Mouse (Mus musculus) effector memory CD4-positive, alpha-beta T cell, adult 7 months (primary cell): ENCODE data around the gene Gm773. TPM values are rescaled to one million over a fixed set of nuclear protein-coding genes. Genes with fewer than 3 reads are reported as not detected.

ENCODE experiments used
- polyA plus RNA-seq: library from polyadenylated mRNA; unstranded; fragments of 100-300 nt; shearing (Covaris generic); gene quantifications from one replicate; pipeline ENCODE4 v1.2.1, GENCODE M21; 2017

Gene Gm773
- not detected for polyA plus RNA-seq

DNA sequence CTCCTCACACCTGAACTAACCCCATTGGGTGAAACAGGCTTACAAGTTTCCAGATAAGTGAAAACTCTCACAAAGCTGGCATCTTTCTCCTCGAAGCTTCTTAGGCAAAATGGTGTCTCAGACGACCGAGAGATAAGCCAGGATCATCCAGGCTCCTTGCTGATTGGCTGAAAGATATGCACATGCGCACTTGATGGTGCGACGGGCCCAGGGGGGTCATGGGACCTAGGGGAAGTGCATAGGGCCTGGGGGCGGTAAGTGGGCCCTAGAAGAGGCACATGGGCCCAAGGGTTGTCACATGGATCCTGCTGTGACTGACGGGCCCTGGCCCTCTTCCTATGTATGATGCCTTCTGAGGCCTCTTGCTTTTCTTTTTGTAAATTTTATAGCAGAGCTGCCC lies at the start of gene Gm773:
TSS of gene Gm773 (minus strand) at position 111 of the 400 bp plus-strand sequence.

Other genes starting within 250 kb of the Gm773 start
- 3.0 TPM for gene 3830403N18Rik, start 76.3 kb downstream of the Gm773 start, polyA plus RNA-seq
- gene Zfp449, start 133.5 kb upstream of the Gm773 start, polyA plus RNA-seq, result not detected
- gene Smim10l2a, start 161.7 kb upstream of the Gm773 start, polyA plus RNA-seq, result 0.32 TPM
- gene Gm2174, start 235.1 kb upstream of the Gm773 start, polyA plus RNA-seq, result not detected
- gene Ints6l, start 242.0 kb upstream of the Gm773 start, polyA plus RNA-seq, result 31.6 TPM